Mouse (Mus musculus): ENCODE data around the gene Pheta1.

The Pheta1 gene

GRCm38 (mm10) chr5:121889819-121890362 lies 41.1 kb downstream of the Pheta1 start:
- DNase-seq (ENCODE audit: low spot score): no peak

GRCm38 (mm10) chr5:121890925-121891324 lies 42.1 kb downstream of the Pheta1 start:
- no peak for DNase-seq (ENCODE audit: low spot score)

DNA sequence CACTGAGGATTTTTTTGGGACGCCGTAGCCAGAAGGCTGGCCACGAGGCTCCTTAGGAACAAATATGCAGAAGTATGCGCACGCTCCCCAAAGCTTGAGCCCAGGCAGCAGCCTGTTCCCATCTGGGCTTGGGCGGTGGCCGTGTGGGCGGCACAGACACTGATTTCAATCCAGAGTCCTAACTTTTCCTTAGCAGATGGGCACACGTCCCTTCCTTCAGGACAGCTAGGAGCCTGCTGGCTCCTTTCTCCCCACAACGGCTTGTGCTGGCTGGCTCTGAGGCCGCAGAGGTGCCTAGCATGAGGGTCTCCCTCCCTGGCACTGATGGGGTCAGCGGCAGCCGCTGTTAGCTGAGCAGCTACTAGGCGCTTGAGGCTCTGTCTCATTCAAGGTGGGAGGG lies 43.5 kb downstream of the Pheta1 start:
- no peak for DNase-seq (ENCODE audit: low spot score)

GRCm38 (mm10) chr5:121893581-121893980 lies 44.8 kb downstream of the Pheta1 start:
- no peak for DNase-seq (ENCODE audit: low spot score)

DNA sequence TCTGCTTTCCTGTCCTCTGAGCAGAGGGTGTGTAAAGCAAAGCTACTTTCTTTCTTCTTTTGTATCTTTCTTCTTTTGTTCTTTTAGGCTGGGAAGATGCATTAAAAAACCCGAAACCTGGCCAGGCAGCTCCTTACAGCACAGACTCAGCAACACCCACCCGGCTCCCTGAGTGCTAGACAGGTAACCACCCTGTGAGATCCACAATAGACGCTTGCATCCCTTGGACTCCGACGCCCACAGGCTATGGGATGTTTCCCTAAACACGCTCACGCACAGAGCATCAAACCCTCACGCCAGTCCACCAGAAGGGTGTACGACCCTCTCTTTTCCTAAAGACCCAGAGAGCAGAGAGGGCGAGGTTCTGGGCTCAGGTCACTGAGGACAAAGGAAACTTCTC lies 45.9 kb downstream of the Pheta1 start:
- no peak for DNase-seq (ENCODE audit: low spot score)

DNA sequence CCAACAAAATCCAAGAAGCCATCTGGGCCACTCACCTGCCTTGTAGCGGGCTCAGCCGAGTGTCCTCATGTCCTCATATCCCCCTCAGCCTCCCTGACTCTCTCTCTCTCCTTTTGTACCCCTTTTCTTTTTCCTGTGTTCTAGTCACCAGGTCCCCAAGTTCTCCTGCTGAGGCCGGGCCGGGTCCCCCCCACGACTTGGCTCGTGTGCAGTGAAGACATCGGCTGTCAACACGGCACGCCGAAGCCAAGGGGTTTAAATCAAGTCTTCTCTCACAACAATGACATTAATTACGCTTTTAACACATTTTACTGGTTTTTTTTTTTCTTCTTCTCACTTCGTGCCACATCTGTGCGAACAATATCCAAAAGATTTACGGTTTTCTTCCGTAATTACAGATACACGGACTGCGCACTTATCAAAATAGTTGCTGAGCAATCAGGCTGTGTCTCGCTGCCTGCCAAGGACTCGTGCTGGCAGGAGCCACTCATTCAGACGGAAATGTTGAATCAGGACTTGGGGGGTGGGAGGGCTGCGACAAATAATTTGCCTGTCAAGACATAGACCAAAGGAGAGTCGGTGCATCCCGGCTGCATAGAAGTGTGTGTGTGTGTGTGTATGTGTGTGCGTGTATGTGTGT lies 46.5 kb downstream of the Pheta1 start:
- DNase-seq (ENCODE audit: low spot score): no peak

GRCm38 (mm10) chr5:121902809-121903745 lies 54.3 kb downstream of the Pheta1 start:
- DNase-seq (ENCODE audit: low spot score): no peak
